Mouse (Mus musculus) limb, embryonic 14.5 days (tissue): ENCODE measurements around the gene Tmem139. TPM values are rescaled to one million over a fixed set of nuclear protein-coding genes. Genes with fewer than 3 reads are reported as not detected.

Experiments
- ATAC-seq: fragments of 200-750 bp; cut with Nextera tagmentation; 2 replicates; pipeline ENCODE4 v1.8.0; 2017; ENCODE audit warnings: low read depth, moderate number of reproducible peaks, moderate TSS enrichment; ENCODE audit not compliant: low FRiP score
- DNase-seq: peaks from one replicate; pipeline ENCODE4 v3.0.0-alpha.2; 2015; ENCODE audit warnings: low spot score
- H3K27ac ChIP-seq: fragments of 300-500 bp; sonication (generic); replicated peaks from 2 replicates; pipeline ENCODE4 v1.5.1; 2014; ENCODE audit warnings: low read depth, mild to moderate bottlenecking, low read length, moderate library complexity, mixed read lengths
- H3K27me3 ChIP-seq: fragments of 300-500 bp; sonication (generic); 2 replicates; pipeline ENCODE4 v1.6.1; 2014; ENCODE audit warnings: low read length, mixed read lengths; ENCODE audit not compliant: control insufficient read depth, insufficient read depth
- H3K36me3 ChIP-seq: fragments of 300-500 bp; sonication (generic); 2 replicates; pipeline ENCODE4 v1.6.1; 2014; ENCODE audit warnings: mild to moderate bottlenecking, low read length, moderate library complexity, mixed read lengths; ENCODE audit not compliant: control insufficient read depth, insufficient read depth
- H3K4me1 ChIP-seq: fragments of 300-500 bp; sonication (generic); 2 replicates; pipeline ENCODE4 v1.6.1; 2014; ENCODE audit warnings: antibody characterized with exemption, low read length, mixed read lengths; ENCODE audit not compliant: control insufficient read depth, insufficient read depth
- H3K4me2 ChIP-seq: fragments of 300-500 bp; sonication (generic); replicated peaks from 2 replicates; pipeline ENCODE4 v1.6.1; 2014; ENCODE audit warnings: low read depth, mild to moderate bottlenecking, low read length, moderate library complexity; ENCODE audit not compliant: severe bottlenecking
- H3K4me3 ChIP-seq: fragments of 300-500 bp; sonication (generic); replicated peaks from 2 replicates; pipeline ENCODE4 v1.5.1; 2014; ENCODE audit warnings: low read length
- H3K9ac ChIP-seq: fragments of 300-500 bp; sonication (generic); 2 replicates; pipeline ENCODE4 v1.6.1; 2014; ENCODE audit warnings: mild to moderate bottlenecking, low read depth, low read length, moderate library complexity; ENCODE audit not compliant: severe bottlenecking
- H3K9me3 ChIP-seq: fragments of 300-500 bp; sonication (generic); 2 replicates; pipeline ENCODE4 v1.6.1; 2016; ENCODE audit warnings: low read length; ENCODE audit not compliant: control insufficient read depth
- POLR2A ChIP-seq: fragments of 200-500 bp; IDR thresholded peaks from 2 replicates; pipeline ENCODE4 v1.8.0; 2012; ENCODE audit warnings: inconsistent platforms, mild to moderate bottlenecking, moderate library complexity, borderline replicate concordance; ENCODE audit not compliant: insufficient read depth, insufficient read length; ENCODE audit errors: extremely low read depth
- WGBS: fragments of 180-500 bp; shearing (Covaris S2); extraction: QIAGEN DNeasy Blood & Tissue Kit; methylation state at CpG from one replicate; pipeline ENCODE4 v1.1.7; 2014; 5-methylcytosine and 5-hydroxymethylcytosine counted together
- polyA plus RNA-seq, 2 experiments: library from polyadenylated mRNA; depleted of rRNA in 1 of 2; stranded (reverse) in 1 of 2; unstranded in 1 of 2; fragments of >200 nt; fragmentation: Nextera tagmentation in 1 of 2; extraction: Ambion mirVana in 1 of 2; gene quantifications; 2 replicates each; pipeline versions ENCODE4 v1.2.1 to v1.2.3; 2012 to 2014

The Tmem139 gene
- polyA plus RNA-seq, 2 experiments, result 1.1 to 1.3 TPM

DNA sequence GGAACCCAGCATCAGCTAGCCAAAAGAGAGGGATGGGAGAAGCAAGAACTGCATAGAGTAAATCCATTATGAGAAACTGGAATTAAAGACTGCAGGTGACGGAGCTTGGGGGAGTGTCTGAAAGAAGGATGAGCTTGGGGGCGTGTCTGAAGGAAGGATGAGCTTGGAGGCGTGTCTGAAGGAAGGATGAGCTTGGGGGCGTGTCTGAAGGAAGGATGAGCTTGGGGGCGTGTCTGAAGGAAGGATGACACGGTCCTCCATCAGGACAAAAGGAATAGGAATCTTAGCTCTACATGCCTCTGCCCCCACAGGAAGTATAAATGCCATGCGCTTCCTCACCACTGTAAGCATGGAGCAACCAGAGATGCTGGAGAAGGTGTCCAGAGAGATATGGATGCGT lies 14.6 kb upstream of the Tmem139 start:
- H3K9ac ChIP-seq, result no peak overlapping the region
- no peaks in the 10 kb centered on the region for H3K27me3 ChIP-seq
- no peak for DNase-seq
- H3K27ac ChIP-seq, result no peak overlapping the region
- ATAC-seq, result no peak
- peaks cover 5% of the 10 kb centered on the region; the same call in 1 of the 2 replicates for H3K4me1 ChIP-seq
- TF ChIP-seq POLR2A, result no peak
- 9% methylated on average over 8 of the region's 8 CpGs for WGBS
- H3K36me3 ChIP-seq, result no peaks in the 10 kb centered on the region
- H3K4me3 ChIP-seq, result no peak overlapping the region
- H3K9me3 ChIP-seq, result no peaks in the 10 kb centered on the region
- no peak overlapping the region for H3K4me2 ChIP-seq

DNA sequence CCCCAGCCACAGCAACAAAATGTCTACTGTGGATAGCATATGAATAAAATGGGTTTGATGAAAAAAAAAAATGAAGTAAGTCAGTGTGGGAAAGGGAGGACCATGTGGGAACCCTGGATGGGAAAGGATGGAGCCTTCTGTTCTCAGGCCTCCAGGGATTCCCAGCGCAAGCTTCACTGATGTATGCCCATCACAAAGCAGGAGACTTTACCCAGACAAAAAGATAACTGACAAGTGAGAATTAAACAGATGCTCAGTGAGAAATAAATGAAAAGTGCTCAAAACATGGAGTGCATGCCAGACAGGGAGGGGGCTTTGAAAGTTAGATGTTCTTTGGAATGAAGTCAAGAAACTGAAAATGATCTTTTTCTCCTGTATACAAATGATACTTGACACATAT lies 13.8 kb upstream of the Tmem139 start:
- Histone ChIP-seq H3K9me3 (no peaks in the 10 kb centered on the region), H3K27me3 (no peaks in the 10 kb centered on the region), H3K9ac (no peak overlapping the region), H3K36me3 (no peaks in the 10 kb centered on the region), H3K4me3 (no peak overlapping the region), H3K27ac (no peak overlapping the region), H3K4me1 (peaks cover 5% of the 10 kb centered on the region; the same call in 1 of the 2 replicates), H3K4me2 (no peak overlapping the region)
- no peak for ATAC-seq
- 97% methylated on average over 1 of the region's 1 CpGs for WGBS
- DNase-seq, result no peak
- TF ChIP-seq POLR2A, result no peak

DNA sequence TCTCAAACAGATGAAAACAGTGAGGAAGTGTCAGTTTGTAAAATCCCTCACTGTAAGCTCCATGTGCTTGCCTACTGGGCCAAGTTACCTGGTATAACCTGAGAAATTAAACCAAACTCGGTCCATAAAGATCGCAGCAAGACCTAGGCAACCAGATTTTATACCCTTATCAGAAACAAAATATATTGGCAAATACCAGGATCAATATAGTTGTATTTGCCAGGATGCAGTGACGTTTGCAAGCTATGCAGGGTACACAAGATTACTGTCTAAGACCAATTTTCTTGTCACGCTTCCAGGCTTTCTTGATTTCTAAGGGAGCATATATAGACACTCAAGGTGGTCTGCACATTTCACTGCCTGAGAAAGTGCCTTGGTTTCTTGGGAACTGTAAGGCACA lies 10.0 kb upstream of the Tmem139 start:
- 82% methylated on average over 4 of the region's 4 CpGs for whole genome bisulfite sequencing

DNA sequence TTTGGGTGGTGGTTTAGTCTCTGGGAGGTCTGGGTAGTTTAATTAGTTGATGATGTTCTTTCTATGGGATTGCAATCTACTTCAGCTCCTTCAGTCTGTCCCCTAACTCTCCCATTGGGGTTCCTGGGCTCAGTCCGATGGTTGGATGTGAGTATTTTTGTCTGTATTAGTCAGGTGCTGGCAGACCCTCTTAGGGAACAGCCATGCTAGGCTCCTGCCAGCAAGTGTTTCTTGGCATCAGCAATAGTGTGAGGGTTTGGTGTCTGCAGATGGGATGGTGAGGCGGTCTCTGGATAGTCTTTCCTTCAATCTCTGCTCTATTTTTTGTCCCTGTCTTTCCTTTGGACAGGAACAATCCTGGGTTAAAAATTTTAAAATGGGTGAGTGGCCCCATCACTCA lies 8.7 kb upstream of the Tmem139 start:
- DNase-seq (no peak), ATAC-seq (no peak)
- Histone ChIP-seq H3K36me3 (no peaks in the 10 kb centered on the region), H3K9me3 (no peaks in the 10 kb centered on the region), H3K4me1 (no peaks in the 10 kb centered on the region), H3K27ac (no peak overlapping the region), H3K27me3 (no peaks in the 10 kb centered on the region), H3K9ac (no peak overlapping the region), H3K4me2 (no peak overlapping the region), H3K4me3 (no peak overlapping the region)
- no peak for TF ChIP-seq POLR2A
- 75% methylated on average over 2 of the region's 2 CpGs for WGBS

More for the DNA sequence above, 10.0 kb upstream of the Tmem139 start:
- DNase-seq, result no peak
- no peak overlapping the region for H3K27ac ChIP-seq
- H3K4me3 ChIP-seq, result no peak overlapping the region
- no peak overlapping the region for H3K4me2 ChIP-seq
- no peaks in the 10 kb centered on the region for H3K4me1 ChIP-seq
- no peaks in the 10 kb centered on the region for H3K27me3 ChIP-seq
- no peak for ATAC-seq
- TF ChIP-seq POLR2A, result no peak
- H3K9ac ChIP-seq, result no peak overlapping the region
- no peaks in the 10 kb centered on the region for H3K36me3 ChIP-seq
- H3K9me3 ChIP-seq, result no peaks in the 10 kb centered on the region

DNA sequence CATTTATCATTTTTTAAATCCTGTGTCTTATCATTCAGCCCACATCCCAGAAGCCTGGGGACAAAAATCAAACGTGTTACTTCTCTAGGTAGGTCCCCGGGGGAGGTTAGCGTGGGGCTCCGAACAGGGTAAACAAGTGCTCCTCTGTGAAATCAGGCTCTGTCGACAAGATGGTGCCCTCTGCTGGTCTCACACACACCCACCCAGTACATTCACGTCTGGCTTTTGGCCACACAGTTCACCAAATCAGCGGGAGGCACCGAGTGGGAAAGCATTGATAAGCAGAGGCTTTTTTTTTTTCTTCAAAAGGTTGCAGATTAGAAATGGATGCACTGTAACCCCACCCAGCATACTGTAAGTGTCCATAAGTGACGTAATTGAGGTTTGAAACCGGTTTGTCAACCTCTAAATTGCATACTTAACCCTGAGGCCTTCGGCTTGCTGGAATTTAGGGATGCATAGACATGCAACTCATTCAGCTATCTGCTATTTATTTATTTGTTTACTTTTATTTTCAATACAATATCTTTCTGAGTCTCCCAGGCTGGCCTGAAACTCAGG lies 4.4 kb upstream of the Tmem139 start:
- Histone ChIP-seq H3K36me3 (no peaks in the 10 kb centered on the region), H3K4me1 (no peaks in the 10 kb centered on the region), H3K9ac (no peak overlapping the region), H3K4me3 (no peak overlapping the region), H3K9me3 (no peaks in the 10 kb centered on the region), H3K27me3 (no peaks in the 10 kb centered on the region), H3K27ac (no peak overlapping the region), H3K4me2 (no peak overlapping the region; the same call in 1 of the 2 replicates)
- 16% methylated on average over 11 of the region's 11 CpGs for WGBS
- no peak for TF ChIP-seq POLR2A
- ATAC-seq (no peak), DNase-seq (peak; percentile 24)
